Mouse (Mus musculus): ENCODE data around the gene Ift20. TPM values are rescaled to one million over a fixed set of nuclear protein-coding genes. Genes with fewer than 3 reads are reported as not detected.

Ift20 gene
- 100 and 101 TPM in 2 replicates for polyA plus RNA-seq (2012; rRNA removed)

DNA sequence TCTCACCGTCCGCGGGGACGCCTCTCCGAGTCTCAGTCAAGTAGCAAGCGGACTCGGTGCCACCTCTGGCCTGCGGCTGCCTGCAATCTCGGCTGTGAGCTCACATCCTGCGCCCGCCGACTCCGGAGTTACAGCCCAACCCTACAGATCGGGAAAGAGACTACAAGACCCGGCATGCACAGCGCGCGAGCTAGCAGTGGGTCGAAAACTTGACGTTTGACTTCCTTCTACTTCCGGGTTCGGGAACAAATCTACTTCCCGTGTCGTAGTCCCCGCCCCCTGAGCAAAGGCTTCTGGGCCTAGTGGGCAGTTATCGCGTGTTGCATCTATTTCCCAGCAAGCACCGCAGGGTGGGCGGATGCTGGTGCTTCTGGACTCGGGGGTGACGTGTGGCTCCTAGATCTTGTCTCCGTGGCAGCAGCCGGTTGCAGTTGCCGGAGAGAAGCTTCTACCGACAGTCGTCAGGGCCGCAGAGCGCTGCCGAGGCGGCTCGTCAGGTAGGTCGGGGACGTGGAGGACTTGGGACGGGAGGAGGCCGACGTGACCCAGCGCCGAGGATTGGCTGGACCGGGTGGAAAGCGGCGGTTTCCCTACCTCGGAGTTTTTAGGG is at the start of gene Ift20, which contains the start of gene Tnfaip1:
Ift20 (plus strand) TSS at position 282 of the 610 bp plus-strand sequence.
Tnfaip1 (minus strand) TSS at position 253 of the 610 bp plus-strand sequence.
- Histone ChIP-seq H3K27ac (ENCODE audit: insufficient read depth, low read length) (peak within 1 kb of the TSS; percentile 13; the same call in 1 of the 2 replicates), H3K4me3 (ENCODE audit: insufficient read depth, low read length) (peak within 1 kb of the TSS; percentile 65), H3K4me1 (ENCODE audit: control insufficient read depth, insufficient read depth, low read length) (peaks cover 5% of the 10 kb centered on the region; the same call in 1 of the 2 replicates)
- TF ChIP-seq CTCF (IDR thresholded peaks at IDR 0.05; ENCODE audit: extremely low read depth, insufficient read depth, low read length) (no peak), POLR2A (IDR thresholded peaks at IDR 0.05; ENCODE audit: extremely low read depth, insufficient read depth, low read length) (peak; percentile 90)

DNA sequence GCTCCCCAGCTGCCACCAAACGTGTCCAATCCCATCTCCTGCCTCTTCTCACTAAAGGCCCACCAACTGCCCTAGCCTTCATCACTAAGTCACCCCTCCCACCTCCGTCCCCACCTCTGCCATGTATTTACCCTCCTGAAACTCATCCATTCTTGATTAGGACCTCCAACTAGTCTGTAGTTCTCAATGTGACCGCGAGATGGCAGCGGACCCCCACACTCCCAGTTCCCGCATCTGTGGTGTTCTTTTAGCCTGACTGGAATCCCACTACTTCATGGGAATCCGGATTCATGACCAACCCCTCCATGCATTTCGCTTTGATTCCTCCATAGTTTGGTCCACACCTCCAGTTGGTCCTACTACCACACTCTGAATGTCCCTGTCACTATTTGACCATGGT is 48.0 kb upstream of the Ift20 start:
- no peak overlapping the region for H3K27ac ChIP-seq (ENCODE audit: insufficient read depth, low read length)
- peaks cover 2% of the 10 kb centered on the region; the same call in 1 of the 2 replicates for H3K4me1 ChIP-seq (ENCODE audit: control insufficient read depth, insufficient read depth, low read length)
- H3K4me3 ChIP-seq (ENCODE audit: insufficient read depth, low read length): no peak overlapping the region
- TF ChIP-seq CTCF (IDR thresholded peaks at IDR 0.05; ENCODE audit: extremely low read depth, insufficient read depth, low read length) (peak; percentile 81), POLR2A (IDR thresholded peaks at IDR 0.05; ENCODE audit: extremely low read depth, insufficient read depth, low read length) (no peak)

DNA sequence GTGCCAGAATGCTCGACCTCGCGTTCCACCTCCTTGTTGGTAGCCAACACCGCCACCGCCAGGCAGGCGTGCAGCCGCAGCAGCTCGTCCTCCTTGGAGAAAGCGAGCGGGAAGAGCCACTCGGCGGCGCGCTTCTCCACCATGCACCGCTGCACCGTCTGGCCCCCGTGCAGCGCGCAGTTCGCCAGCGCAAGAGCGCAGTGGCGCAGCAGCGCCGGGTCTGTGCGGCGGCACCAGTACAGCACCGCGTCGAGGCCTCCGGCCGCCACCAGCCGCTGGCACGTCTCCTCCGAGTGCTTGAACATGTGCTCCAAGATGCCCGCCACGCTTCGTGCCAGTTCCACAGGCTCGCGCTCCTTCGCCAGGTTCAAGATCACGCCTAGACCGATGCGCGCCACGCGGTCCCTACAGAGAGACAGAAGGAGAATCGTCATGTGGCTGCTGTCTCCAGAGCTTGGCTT is 45.4 kb upstream of the Ift20 start:
- Histone ChIP-seq H3K27ac (ENCODE audit: insufficient read depth, low read length) (no peak overlapping the region), H3K4me3 (ENCODE audit: insufficient read depth, low read length) (peak overlapping the region; percentile 17), H3K4me1 (ENCODE audit: control insufficient read depth, insufficient read depth, low read length) (peaks cover 2% of the 10 kb centered on the region; the same call in 1 of the 2 replicates)
- TF ChIP-seq POLR2A (IDR thresholded peaks at IDR 0.05; ENCODE audit: extremely low read depth, insufficient read depth, low read length) (no peak), CTCF (IDR thresholded peaks at IDR 0.05; ENCODE audit: extremely low read depth, insufficient read depth, low read length) (0 out of 2 replicates have a peak, but pooled peaks have one; percentile 16)

DNA sequence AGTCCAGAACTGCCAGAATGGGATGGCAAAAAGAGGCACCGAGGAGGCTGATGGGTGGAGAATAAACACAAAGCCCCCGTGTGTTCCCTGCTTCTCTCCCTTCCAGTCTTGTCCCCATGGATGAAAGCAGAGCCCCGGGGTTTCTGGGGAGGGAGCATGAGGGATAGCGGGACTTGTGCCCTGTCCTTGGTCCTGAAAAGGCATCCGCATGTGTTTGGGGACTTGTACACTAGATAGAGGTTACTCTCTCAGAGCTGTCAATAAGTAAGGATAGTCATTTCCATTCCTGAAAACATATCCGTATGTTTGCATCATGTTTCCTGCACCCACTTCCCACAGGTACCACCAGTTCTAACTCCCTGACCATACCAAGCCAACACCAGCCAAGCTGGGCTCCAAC is 40.3 kb upstream of the Ift20 start:
- peak overlapping the region; percentile 96 for H3K4me3 ChIP-seq (ENCODE audit: insufficient read depth, low read length)
- H3K27ac ChIP-seq (ENCODE audit: insufficient read depth, low read length): no peak overlapping the region
- H3K4me1 ChIP-seq (ENCODE audit: control insufficient read depth, insufficient read depth, low read length): peaks cover 2% of the 10 kb centered on the region; the same call in 1 of the 2 replicates
- no peak for TF ChIP-seq POLR2A (IDR thresholded peaks at IDR 0.05; ENCODE audit: extremely low read depth, insufficient read depth, low read length)
- TF ChIP-seq CTCF (IDR thresholded peaks at IDR 0.05; ENCODE audit: extremely low read depth, insufficient read depth, low read length): no peak

DNA sequence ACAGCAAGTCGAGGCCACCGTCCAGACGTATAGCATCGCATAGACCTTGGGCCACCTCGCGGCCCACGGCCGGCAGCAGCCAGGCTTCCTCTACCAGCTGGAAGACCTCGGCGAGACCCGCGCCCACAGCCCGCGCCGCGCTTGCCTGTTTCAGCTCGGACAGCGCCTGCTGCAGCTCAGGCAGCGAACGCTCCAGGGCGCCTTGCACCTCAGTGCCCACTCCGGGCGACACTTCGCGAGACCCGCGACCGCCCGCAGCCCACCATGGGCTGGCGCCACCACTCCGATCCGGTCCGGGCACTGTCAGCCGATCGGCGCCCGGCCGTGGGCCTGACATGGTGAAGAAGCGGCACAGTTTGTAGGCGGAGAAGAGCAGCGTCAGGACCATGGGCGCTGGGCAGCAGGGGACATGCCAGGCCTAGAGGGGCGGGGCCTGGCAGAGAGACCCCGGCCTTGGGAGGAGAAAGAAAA is 39.1 kb upstream of the Ift20 start:
- Histone ChIP-seq H3K27ac (ENCODE audit: insufficient read depth, low read length) (peak overlapping the region; percentile 69), H3K4me1 (ENCODE audit: control insufficient read depth, insufficient read depth, low read length) (peaks cover 2% of the 10 kb centered on the region; the same call in 1 of the 2 replicates), H3K4me3 (ENCODE audit: insufficient read depth, low read length) (peak overlapping the region; percentile 96)
- TF ChIP-seq CTCF (IDR thresholded peaks at IDR 0.05; ENCODE audit: extremely low read depth, insufficient read depth, low read length) (no peak), POLR2A (IDR thresholded peaks at IDR 0.05; ENCODE audit: extremely low read depth, insufficient read depth, low read length) (no peak)

DNA sequence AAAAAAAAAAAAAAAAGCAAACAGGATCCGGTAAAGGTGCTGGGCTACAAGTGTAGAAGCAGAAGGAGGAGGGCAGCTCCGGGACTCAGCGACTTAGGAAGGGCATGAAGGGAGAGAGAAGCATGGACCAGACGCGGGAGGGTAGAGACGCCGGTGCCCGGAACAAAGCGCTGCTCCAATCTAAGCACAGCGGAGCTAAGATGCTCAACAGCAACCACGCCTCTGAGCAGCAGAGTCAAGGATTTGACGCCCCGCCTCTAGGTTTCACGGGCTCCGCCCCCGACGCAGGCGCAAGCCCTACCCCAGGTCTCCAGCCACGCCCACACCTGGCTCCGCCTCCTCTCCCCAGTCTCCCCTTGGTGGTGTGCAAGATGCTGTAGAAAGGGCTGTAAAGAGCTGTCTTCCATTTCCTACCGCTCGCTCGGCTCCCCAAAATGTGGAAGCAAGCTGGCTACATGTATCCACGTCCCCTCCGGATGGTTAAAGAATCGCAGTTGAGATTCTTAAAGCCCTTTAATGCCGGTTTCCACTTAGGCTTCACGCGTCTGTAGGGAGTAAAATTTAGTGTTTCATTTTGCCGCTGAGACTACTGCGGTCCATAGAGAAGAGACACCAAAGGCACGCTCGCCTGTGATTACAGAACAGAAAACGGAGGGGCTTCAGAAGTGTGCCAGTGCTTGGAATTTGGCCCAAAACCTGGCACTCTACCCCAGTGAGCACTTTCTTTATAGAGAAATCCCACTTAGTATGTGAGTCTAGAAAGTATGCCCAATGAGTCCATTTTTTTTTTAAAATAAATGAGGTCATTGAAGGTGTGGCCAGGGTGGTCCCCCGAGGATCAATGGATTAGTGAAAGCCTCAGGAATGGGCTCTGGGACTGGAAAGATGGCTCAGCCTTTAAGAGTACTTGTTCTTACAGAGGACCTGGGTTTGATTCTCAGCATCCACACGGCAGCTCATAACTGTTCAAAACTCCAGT is 38.3 kb upstream of the Ift20 start, which contains the start of gene Sarm1:
Sarm1 (minus strand) TSS at position 211 of the 979 bp plus-strand sequence.
- peaks cover 2% of the 10 kb centered on the region; the same call in 1 of the 2 replicates for H3K4me1 ChIP-seq (ENCODE audit: control insufficient read depth, insufficient read depth, low read length)
- peak within 1 kb of the TSS; percentile 69 for H3K27ac ChIP-seq (ENCODE audit: insufficient read depth, low read length)
- TF ChIP-seq CTCF (IDR thresholded peaks at IDR 0.05; ENCODE audit: extremely low read depth, insufficient read depth, low read length) (no peak), POLR2A (IDR thresholded peaks at IDR 0.05; ENCODE audit: extremely low read depth, insufficient read depth, low read length) (peak; percentile 99)
- H3K4me3 ChIP-seq (ENCODE audit: insufficient read depth, low read length): peak within 1 kb of the TSS; percentile 96

DNA sequence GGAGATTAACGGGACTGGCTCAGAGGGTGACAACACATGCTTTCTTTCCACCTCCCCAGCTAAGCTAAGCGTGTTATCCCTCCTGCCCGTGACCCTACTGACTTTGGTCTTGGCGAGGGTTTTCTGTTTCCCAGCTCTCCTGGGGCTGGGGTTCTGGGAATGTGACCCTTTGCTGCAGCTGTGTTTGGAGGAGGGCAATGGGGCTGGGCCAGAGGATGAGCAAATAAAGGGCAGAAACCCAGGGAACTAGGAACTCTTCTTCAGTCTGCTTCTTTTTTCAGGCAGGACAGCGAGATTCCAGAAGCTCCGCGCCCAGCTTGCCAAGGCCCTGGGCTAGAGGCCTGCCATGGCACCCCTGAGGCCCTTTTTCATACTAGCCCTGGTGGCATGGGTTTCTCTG is 37.2 kb upstream of the Ift20 start, which contains the start of gene Vtn:
Vtn (plus strand) TSS at position 88 of the 400 bp plus-strand sequence.
- Histone ChIP-seq H3K4me3 (ENCODE audit: insufficient read depth, low read length) (peak within 1 kb of the TSS; percentile 96), H3K4me1 (ENCODE audit: control insufficient read depth, insufficient read depth, low read length) (peaks cover 2% of the 10 kb centered on the region; the same call in 1 of the 2 replicates), H3K27ac (ENCODE audit: insufficient read depth, low read length) (no peak within 1 kb of the TSS)
- TF ChIP-seq POLR2A (IDR thresholded peaks at IDR 0.05; ENCODE audit: extremely low read depth, insufficient read depth, low read length) (no peak), CTCF (IDR thresholded peaks at IDR 0.05; ENCODE audit: extremely low read depth, insufficient read depth, low read length) (no peak)

DNA sequence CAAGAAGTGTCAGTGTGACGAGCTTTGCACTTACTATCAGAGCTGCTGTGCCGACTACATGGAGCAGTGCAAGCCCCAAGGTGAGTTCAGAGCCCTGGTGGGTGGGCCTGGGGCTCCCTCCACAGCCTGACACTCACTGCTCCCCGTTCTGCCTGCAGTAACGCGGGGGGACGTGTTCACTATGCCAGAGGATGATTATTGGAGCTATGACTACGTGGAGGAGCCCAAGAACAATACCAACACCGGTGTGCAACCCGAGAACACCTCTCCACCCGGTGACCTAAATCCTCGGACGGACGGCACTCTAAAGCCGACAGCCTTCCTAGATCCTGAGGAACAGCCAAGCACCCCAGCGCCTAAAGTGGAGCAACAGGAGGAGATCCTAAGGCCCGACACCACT is 36.6 kb upstream of the Ift20 start:
- Histone ChIP-seq H3K4me1 (ENCODE audit: control insufficient read depth, insufficient read depth, low read length) (peaks cover 2% of the 10 kb centered on the region; the same call in 1 of the 2 replicates), H3K27ac (ENCODE audit: insufficient read depth, low read length) (no peak overlapping the region), H3K4me3 (ENCODE audit: insufficient read depth, low read length) (no peak overlapping the region; the same call in 1 of the 2 replicates)
- TF ChIP-seq CTCF (IDR thresholded peaks at IDR 0.05; ENCODE audit: extremely low read depth, insufficient read depth, low read length) (no peak), POLR2A (IDR thresholded peaks at IDR 0.05; ENCODE audit: extremely low read depth, insufficient read depth, low read length) (no peak)
